Mouse (Mus musculus) ES-E14 (cell line): Measurements from ENCODE around the gene Acadm. TPM values are rescaled to one million over a fixed set of nuclear protein-coding genes. Genes with fewer than 3 reads are reported as not detected.

Experiments used
- DNase-seq: peaks from one replicate; pipeline ENCODE4 v3.0.0-alpha.2; 2013; ENCODE audit warnings: low read depth, low spot score
- H3K27ac ChIP-seq: 2 replicates; pipeline ENCODE4 v1.5.1; 2012; ENCODE audit warnings: low read depth, mild to moderate bottlenecking, low read length, moderate library complexity, mixed read lengths; ENCODE audit not compliant: poor library complexity, insufficient read depth, severe bottlenecking
- H3K36me3 ChIP-seq: 2 replicates; pipeline ENCODE4 v1.6.1; 2012; ENCODE audit warnings: mild to moderate bottlenecking, low read length, moderate library complexity, mixed read lengths; ENCODE audit not compliant: control insufficient read depth, poor library complexity, insufficient read depth, severe bottlenecking
- H3K4me1 ChIP-seq, 2 experiments: fragments of 150-350 bp in 1 of 2; sonication (generic) in 1 of 2; 2 replicates each; pipeline ENCODE4 v1.6.1; 2012; ENCODE audit warnings: low read length in 2 of 2, mild to moderate bottlenecking in 1 of 2, mixed read lengths in 1 of 2; ENCODE audit not compliant: control insufficient read depth in 2 of 2, insufficient read depth in 2 of 2, poor library complexity in 1 of 2
- H3K4me3 ChIP-seq, 2 experiments: fragments of 150-350 bp in 1 of 2; sonication (generic) in 1 of 2; 2 replicates each; pipeline ENCODE4 v1.5.1; 2012; ENCODE audit warnings: low read length in 2 of 2, low read depth in 1 of 2, mild to moderate bottlenecking in 1 of 2, mixed read lengths in 1 of 2; ENCODE audit not compliant: insufficient read depth in 1 of 2, poor library complexity in 1 of 2, severe bottlenecking in 1 of 2
- H3K9ac ChIP-seq: 2 replicates; pipeline ENCODE4 v1.6.1; 2012; ENCODE audit warnings: low read depth, mild to moderate bottlenecking, low read length, mixed read lengths; ENCODE audit not compliant: poor library complexity, insufficient read depth, severe bottlenecking
- H3K9me3 ChIP-seq: fragments of 150-350 bp; sonication (generic); 2 replicates; pipeline ENCODE4 v1.6.1; 2012; ENCODE audit warnings: low read depth, mild to moderate bottlenecking, low read length; ENCODE audit not compliant: control insufficient read depth, insufficient read depth
- CHD2 ChIP-seq: IDR thresholded peaks from 2 replicates; pipeline ENCODE4 v1.6.1; 2014; ENCODE audit warnings: mild to moderate bottlenecking, low read depth, low read length, inconsistent platforms
- HCFC1 ChIP-seq: IDR thresholded peaks from 2 replicates; pipeline ENCODE4 v1.6.1; 2012; ENCODE audit warnings: low read length, inconsistent platforms, borderline replicate concordance; ENCODE audit not compliant: insufficient read depth
- MAFK ChIP-seq: IDR thresholded peaks from 2 replicates; pipeline ENCODE4 v1.6.1; 2014; ENCODE audit warnings: mild to moderate bottlenecking, low read depth, low read length, inconsistent platforms; ENCODE audit not compliant: insufficient read depth
- ZC3H11A ChIP-seq: IDR thresholded peaks from 2 replicates; pipeline ENCODE4 v1.6.1; 2012; ENCODE audit warnings: low read depth, mild to moderate bottlenecking, inconsistent platforms, low read length, borderline replicate concordance
- ZNF384 ChIP-seq: IDR thresholded peaks from 2 replicates; pipeline ENCODE4 v1.6.1; 2012; ENCODE audit warnings: low read depth, low read length, inconsistent platforms
- in situ Hi-C, 2 experiments: fragments of 600-800 bp; cut with MboI; formaldehyde crosslinking; loops; one replicate each; pipeline ENCODE4 v1.15.1; 2025; ENCODE audit warnings: low sequenced_read_pairs in 2 of 2, inconsistent platforms in 1 of 2; ENCODE audit not compliant: unreplicated experiment in 2 of 2
- total RNA-seq: library from RNA; depleted of rRNA; stranded (reverse); fragments of 300-350 nt; gene quantifications from 2 replicates; pipeline ENCODE4 v1.2.3, GENCODE M21; 2012

The Acadm gene
- total RNA-seq, 1 experiment, result 101 TPM

GRCm38 (mm10) chr3:153975060-153975459 is 30.6 kb upstream of the Acadm start:
- no peaks in the 10 kb centered on the region for H3K36me3 ChIP-seq
- in situ Hi-C loops, result no loop called here
- H3K9me3 ChIP-seq, result no peaks in the 10 kb centered on the region
- H3K27ac ChIP-seq, result no peak overlapping the region
- peaks cover 0 to 2% of the 10 kb centered on the region in 2 experiments; a peak in 1 of 4 replicates for H3K4me1 ChIP-seq
- no peak overlapping the region for H3K4me3 ChIP-seq
- no peak for DNase-seq
- H3K9ac ChIP-seq, result no peak overlapping the region
- TF ChIP-seq HCFC1, result no peak
- TF ChIP-seq ZC3H11A, result no peak
- no peak for TF ChIP-seq ZNF384
- TF ChIP-seq CHD2, result no peak
- TF ChIP-seq MAFK, result no peak

- no peak for DNase-seq
- in situ Hi-C loops, result loop anchor here in 1 of 2 experiments (25.0 kb wide), 1 partner anchor 263 kb away; no protein-coding TSS in a partner anchor
- no peak overlapping the region for H3K27ac ChIP-seq
- no peak for TF ChIP-seq MAFK
- no peak for TF ChIP-seq ZC3H11A
- TF ChIP-seq HCFC1, result no peak
- no peak for TF ChIP-seq ZNF384
- no peak for TF ChIP-seq CHD2
- peak overlapping the region; percentile 45; the same call in 1 of the 2 replicates for H3K9ac ChIP-seq
- H3K36me3 ChIP-seq, result no peaks in the 10 kb centered on the region
- H3K4me1 ChIP-seq, result peaks cover 0 to 2% of the 10 kb centered on the region in 2 experiments; a peak in 1 of 4 replicates
- H3K9me3 ChIP-seq, result no peaks in the 10 kb centered on the region
- H3K4me3 ChIP-seq, result peak overlapping the region; percentile 63 to 70
Measured at GRCm38 (mm10) chr3:153973949-153974760, 29.7 kb upstream of the Acadm start.

DNA sequence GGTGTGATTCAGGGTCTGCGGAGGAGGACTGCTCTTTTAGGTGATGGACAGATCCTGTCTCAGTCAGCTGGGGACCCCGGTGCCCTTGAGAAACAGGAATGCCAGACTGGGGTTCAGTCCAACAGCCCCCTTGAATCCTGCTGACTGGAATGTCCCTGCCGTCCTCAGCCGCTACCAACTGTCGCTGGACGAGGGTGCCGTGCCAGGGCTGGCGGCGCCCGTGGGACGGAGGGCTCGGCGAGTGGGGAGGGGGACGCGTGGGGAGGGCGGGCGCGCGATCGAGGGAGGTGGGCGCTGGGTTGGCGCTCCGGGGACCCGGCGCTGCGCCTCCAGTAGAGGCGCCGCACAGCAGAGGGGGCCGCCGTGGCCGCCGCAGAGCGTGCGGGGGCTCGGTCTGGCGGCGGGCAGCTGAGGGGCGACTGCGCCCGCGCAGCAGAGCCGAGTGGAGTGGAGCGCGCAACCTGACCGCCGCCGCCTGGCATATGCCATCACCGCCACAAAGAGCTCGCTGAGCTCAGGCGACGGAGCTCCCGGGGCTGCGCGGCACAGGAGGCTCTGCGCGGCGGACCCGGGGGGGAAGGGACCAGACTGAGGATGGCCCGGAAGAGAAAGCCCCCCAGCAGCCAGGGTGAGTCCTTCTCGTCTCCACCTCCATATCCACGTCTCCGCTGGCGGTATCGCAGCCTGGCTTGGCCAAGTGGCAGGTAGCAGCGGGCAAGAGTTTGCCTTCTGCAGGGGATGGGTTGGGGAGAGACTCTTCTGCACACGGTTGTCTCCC is 28.9 kb upstream of the Acadm start, which contains the start of gene Slc44a5:
Slc44a5 (plus strand) TSS at position 266 of the 778 bp plus-strand sequence.
- H3K27ac ChIP-seq, result no peak within 1 kb of the TSS

GRCm38 (mm10) chr3:153969451-153969850 is 25.0 kb upstream of the Acadm start:
- no peaks in the 10 kb centered on the region for H3K36me3 ChIP-seq
- no peaks in the 10 kb centered on the region for H3K9me3 ChIP-seq
- no peak for DNase-seq
- no peak overlapping the region for H3K9ac ChIP-seq
- no peak overlapping the region for H3K27ac ChIP-seq
- in situ Hi-C loops, result loop anchor here (10.0 to 25.0 kb wide), 2 partner anchors 255 to 268 kb away; no protein-coding TSS in a partner anchor
- H3K4me3 ChIP-seq, result no peak overlapping the region
- peaks cover 0 to under 1% of the 10 kb centered on the region in 2 experiments; a peak in 1 of 4 replicates for H3K4me1 ChIP-seq
- TF ChIP-seq ZC3H11A (no peak), MAFK (peak; percentile 82)

More for the DNA sequence above, 28.9 kb upstream of the Acadm start, which contains the start of gene Slc44a5:
- peaks cover 0 to 2% of the 10 kb centered on the region in 2 experiments; a peak in 1 of 4 replicates for H3K4me1 ChIP-seq
- TF ChIP-seq ZC3H11A (no peak), MAFK (no peak), HCFC1 (no peak; the same call in 1 of the 2 replicates), CHD2 (no peak), ZNF384 (no peak)
- peak within 1 kb of the TSS; percentile 45 for H3K9ac ChIP-seq
- no peak for DNase-seq
- H3K9me3 ChIP-seq, result no peaks in the 10 kb centered on the region
- peak within 1 kb of the TSS; percentile 63 to 70 for H3K4me3 ChIP-seq
- no peaks in the 10 kb centered on the region for H3K36me3 ChIP-seq
- in situ Hi-C loops, result loop anchor here in 1 of 2 experiments (25.0 kb wide), 1 partner anchor 264 kb away; no protein-coding TSS in a partner anchor
